In the genomic region with DNA sequence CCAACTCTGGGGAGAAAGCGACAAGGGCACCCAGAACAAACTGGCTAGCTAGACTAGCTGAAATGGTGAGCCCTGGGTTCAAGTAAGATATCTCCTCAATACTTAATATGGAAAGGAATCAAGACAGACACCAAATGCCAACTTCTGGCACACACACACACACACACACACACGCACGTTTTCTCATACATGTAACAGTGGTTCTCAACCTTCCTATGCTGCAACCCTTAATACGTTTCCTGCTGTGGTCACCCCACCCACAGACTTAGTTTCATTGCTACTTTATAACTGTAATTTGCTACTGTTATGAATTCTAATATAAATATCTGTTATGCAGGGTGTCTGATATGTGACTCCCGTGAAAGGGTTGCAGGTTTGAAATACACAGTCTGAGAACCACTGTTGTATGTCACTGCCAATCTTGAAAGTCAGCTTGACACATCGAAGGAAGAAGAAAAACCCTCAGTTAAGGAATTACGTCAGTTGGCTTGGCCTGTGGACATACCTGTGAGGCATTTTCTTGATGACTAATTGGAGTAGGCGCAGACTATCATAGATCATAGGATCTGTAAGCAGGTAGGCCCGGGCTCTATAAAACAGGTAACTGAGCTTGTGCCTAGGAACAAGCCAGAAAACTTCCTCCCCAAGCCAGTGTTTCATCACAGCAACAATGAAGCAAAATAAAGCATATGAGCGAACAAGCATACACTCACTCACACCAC, we compare ENCODE assay signal across 27 mouse cellular contexts. TPM values are rescaled to one million over a fixed set of nuclear protein-coding genes. Genes with fewer than 3 reads are reported as not detected.
DNase-seq lines count a peak whose midpoint lies in the region; ATAC-seq lines count a peak whose summit lies in the region.
"Had no signal": no experiment of that assay in that cellular context is flagged by ENCODE, and none has a peak within 500 bp of the region (broad histone marks: within the 10 kb centered on the region; RNA-seq: fewer than 3 reads in every experiment).

No protein-coding gene starts in this region.

- H3K4me3 ChIP-seq in midbrain, embryonic 16.5 days (ENCODE audit: low read depth, low read length) = no peak overlapping the region
- H3K4me3 ChIP-seq in intestine, embryonic 16.5 days (ENCODE audit: low read length) = no peak overlapping the region
- H3K4me3 ChIP-seq: forebrain, embryonic 13.5 days; heart, adult 2 months; heart, embryonic 10.5 days; heart, embryonic 13.5 days; hindbrain, embryonic 10.5 days; hindbrain, embryonic 13.5 days; intestine, embryonic 15.5 days had no signal

- 94% methylated on average over 10 of the region's 10 CpGs for WGBS in midbrain, embryonic 16.5 days
- 88% methylated on average over 10 of the region's 10 CpGs for WGBS in intestine, embryonic 16.5 days

- H3K36me3 ChIP-seq in midbrain, embryonic 16.5 days (ENCODE audit: control insufficient read depth, insufficient read depth, low read length) = no peaks in the 10 kb centered on the region
- H3K36me3 ChIP-seq in intestine, embryonic 16.5 days (ENCODE audit: control insufficient read depth, insufficient read depth, low read length) = no peaks in the 10 kb centered on the region
- H3K36me3 ChIP-seq: heart, embryonic 10.5 days; hindbrain, embryonic 10.5 days; hindbrain, embryonic 13.5 days; intestine, embryonic 15.5 days had no signal

- peak; percentile 56 for DNase-seq in heart, adult 11 months
- no peak for DNase-seq in heart, postnatal 4 days
- DNase-seq in 416B (ENCODE audit: low read depth) = peak; percentile 29
- peak; percentile 81 for DNase-seq in fat pad, adult 2 months (ENCODE audit: extremely low read depth, low read depth, low spot score)
- DNase-seq: adrenal gland, adult 8-10 months; adrenal gland, postnatal 25 days; cerebellum, adult 11-12 months; cerebellum, adult 8-10 months; cerebellum, postnatal 10 days; cerebellum, postnatal 36 days; gastrocnemius, postnatal 10 days; gastrocnemius, postnatal 36 days; heart, adult 2 months; heart, postnatal 14 days had no signal

- ATAC-seq in megakaryocyte progenitor cell, adult 5-6 weeks (replicated peaks; ENCODE audit: poor library complexity) = peak; percentile 63; the same call in 1 of the 2 replicates
- no peak for ATAC-seq in midbrain, embryonic 16.5 days
- no peak for ATAC-seq in intestine, embryonic 16.5 days
- ATAC-seq: activated CD4-positive, CD25-positive, alpha-beta regulatory T cell, adult 4 months; CD4-positive, CD25-positive, alpha-beta regulatory T cell, adult 4 months; forebrain, embryonic 13.5 days; forebrain, embryonic 16.5 days; hindbrain, embryonic 16.5 days; intestine, embryonic 15.5 days had no signal

- no peak overlapping the region for H3K4me2 ChIP-seq in midbrain, embryonic 16.5 days (ENCODE audit: low read length)
- H3K4me2 ChIP-seq in intestine, embryonic 16.5 days (ENCODE audit: low read depth, low read length) = no peak overlapping the region
- H3K4me2 ChIP-seq: forebrain, embryonic 13.5 days; heart, embryonic 13.5 days; hindbrain, embryonic 13.5 days; intestine, embryonic 15.5 days had no signal

- no peaks in the 10 kb centered on the region for H3K27me3 ChIP-seq in midbrain, embryonic 16.5 days (ENCODE audit: control insufficient read depth, insufficient read depth, low read depth, low read length)
- H3K27me3 ChIP-seq in intestine, embryonic 16.5 days (replicated peaks; ENCODE audit: control insufficient read depth, insufficient read depth, low read length) = no peaks in the 10 kb centered on the region
- H3K27me3 ChIP-seq: forebrain, embryonic 13.5 days; heart, embryonic 13.5 days; hindbrain, embryonic 13.5 days; intestine, embryonic 15.5 days had no signal

- no peak overlapping the region for H3K27ac ChIP-seq in midbrain, embryonic 16.5 days (ENCODE audit: low read length)
- no peak overlapping the region for H3K27ac ChIP-seq in intestine, embryonic 16.5 days (ENCODE audit: low read length)
- H3K27ac ChIP-seq: forebrain, embryonic 13.5 days; heart, adult 2 months; heart, embryonic 10.5 days; heart, embryonic 13.5 days; hindbrain, embryonic 10.5 days; hindbrain, embryonic 13.5 days; intestine, embryonic 15.5 days had no signal

- H3K9ac ChIP-seq in midbrain, embryonic 16.5 days (ENCODE audit: low read depth, low read length) = no peak overlapping the region
- H3K9ac ChIP-seq in intestine, embryonic 16.5 days (ENCODE audit: low read depth, low read length) = no peak overlapping the region
- H3K9ac ChIP-seq: forebrain, embryonic 13.5 days; heart, embryonic 13.5 days; hindbrain, embryonic 13.5 days; intestine, embryonic 15.5 days had no signal

- H3K9me3 ChIP-seq in midbrain, embryonic 16.5 days (replicated peaks; ENCODE audit: control insufficient read depth, low read length, poor library complexity, severe bottlenecking) = no peaks in the 10 kb centered on the region
- no peaks in the 10 kb centered on the region for H3K9me3 ChIP-seq in intestine, embryonic 16.5 days (ENCODE audit: control insufficient read depth, low read length)
- H3K9me3 ChIP-seq: forebrain, embryonic 13.5 days; heart, embryonic 10.5 days; heart, embryonic 13.5 days; hindbrain, embryonic 10.5 days; hindbrain, embryonic 13.5 days; intestine, embryonic 15.5 days had no signal

- peaks cover 7% of the 10 kb centered on the region; the same call in 1 of the 2 replicates for H3K4me1 ChIP-seq in midbrain, embryonic 16.5 days (ENCODE audit: control insufficient read depth, insufficient read depth, low read length)
- H3K4me1 ChIP-seq in intestine, embryonic 16.5 days (ENCODE audit: control insufficient read depth, insufficient read depth, low read length) = no peaks in the 10 kb centered on the region
- H3K4me1 ChIP-seq: heart, embryonic 10.5 days; hindbrain, embryonic 10.5 days; intestine, embryonic 15.5 days had no signal

RNA-seq across cellular contexts. Expression of gene Cd180, which starts 59.0 kb away (rescaled TPM):
- under 1 TPM; 0.86 to 0.98 TPM for total RNA-seq in heart, postnatal 4 days (2021)
- 47.1 and 51.5 TPM in 2 replicates for total RNA-seq in megakaryocyte progenitor cell, adult 5-6 weeks (2015)
- total RNA-seq in megakaryocyte progenitor cell, adult 5-6 weeks (2017) = 11.2 and 14.5 TPM in 2 replicates
- polyA plus RNA-seq in midbrain, embryonic 16.5 days (2015; fragmentation: Nextera tagmentation; extraction: Ambion mirVana) = 0.58 and 0.94 TPM in 2 replicates
- polyA plus RNA-seq in intestine, embryonic 16.5 days (2015; fragmentation: Nextera tagmentation; extraction: Ambion mirVana) = 0.31 and 0.54 TPM in 2 replicates

Comparison
In these comparisons a context has a peak if more than half of its experiments do, and no peak if none do; other contexts are left out.
1. RNA of gene Cd180, which starts 59.0 kb away (total RNA-seq): 11.2 to 51.5 TPM in megakaryocyte progenitor cell, adult 5-6 weeks; 0.86 to 0.98 TPM in heart, postnatal 4 days; every median in the first group is over 4 times any median in the second.